Mouse (Mus musculus) kidney, adult 8-10 months (tissue): ENCODE results near the gene Mbip.

Source experiments
- DNase-seq, 2 experiments: peaks; one replicate each; pipeline ENCODE4 v3.0.0; 2022

The Mbip gene

DNA sequence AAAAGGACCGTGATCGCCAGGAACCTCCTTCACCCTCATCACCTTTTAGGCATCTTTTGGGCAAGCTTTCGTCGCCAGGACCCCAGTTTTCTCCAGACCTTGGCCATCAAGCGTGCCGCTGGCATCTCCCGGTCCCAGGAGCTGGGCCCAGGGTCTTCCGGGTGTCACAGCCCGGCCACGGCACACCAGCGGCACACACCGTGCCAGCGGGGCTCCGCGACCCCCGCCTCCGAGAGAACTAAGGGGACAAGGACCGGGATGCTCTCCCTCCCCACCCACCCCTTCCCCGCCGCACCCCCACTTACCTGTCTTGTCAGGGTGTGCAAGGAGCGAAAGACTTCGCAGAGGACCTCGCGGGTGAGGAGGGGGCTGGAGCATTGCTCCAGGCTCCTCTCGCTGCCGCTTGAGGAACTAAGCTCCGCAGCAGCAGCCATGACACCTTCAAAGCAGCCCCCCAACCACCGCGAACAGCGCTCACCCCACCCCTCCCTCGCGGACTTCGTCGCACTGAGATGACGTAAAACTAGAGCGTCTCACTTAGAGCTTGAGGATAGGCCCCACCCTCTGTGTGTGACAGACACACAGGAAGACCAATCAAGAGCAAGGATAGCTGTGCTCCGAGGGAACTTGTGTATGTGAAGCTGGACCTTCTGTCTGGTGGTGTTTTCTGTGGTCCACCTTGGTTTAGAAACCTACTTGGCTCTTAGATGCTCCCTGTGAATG is at the start of gene Mbip:
Mbip (minus strand) TSS at position 528 of the 723 bp plus-strand sequence.
- DNase-seq, result peak; percentile 96 to 99

DNA sequence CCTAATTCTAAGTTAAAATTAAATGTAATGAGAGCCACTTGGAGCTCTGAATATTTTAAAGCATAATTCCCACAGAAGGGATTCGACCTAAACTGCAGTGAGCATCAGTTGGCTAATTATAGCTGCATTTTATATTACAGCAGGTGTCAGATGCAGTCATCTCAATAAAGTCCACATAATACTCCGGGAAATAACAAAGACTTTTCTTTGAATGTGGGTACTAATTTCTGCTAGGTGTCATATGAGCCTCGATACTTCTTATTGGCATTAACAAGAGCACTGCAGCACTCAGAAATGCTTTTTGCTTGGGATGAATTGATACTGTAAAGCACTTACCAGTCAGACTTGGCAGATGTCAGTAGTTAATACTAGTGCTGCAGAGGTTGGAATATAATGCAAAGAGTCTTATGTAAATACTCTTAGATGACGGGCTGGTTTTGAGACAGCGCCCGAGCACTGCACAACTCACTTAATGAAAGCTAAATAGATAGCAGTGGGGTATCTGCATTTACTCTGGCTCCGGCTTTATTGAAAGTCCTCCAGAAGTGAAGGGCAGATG is 42.0 kb upstream of the Mbip start:
- no peak for DNase-seq

DNA sequence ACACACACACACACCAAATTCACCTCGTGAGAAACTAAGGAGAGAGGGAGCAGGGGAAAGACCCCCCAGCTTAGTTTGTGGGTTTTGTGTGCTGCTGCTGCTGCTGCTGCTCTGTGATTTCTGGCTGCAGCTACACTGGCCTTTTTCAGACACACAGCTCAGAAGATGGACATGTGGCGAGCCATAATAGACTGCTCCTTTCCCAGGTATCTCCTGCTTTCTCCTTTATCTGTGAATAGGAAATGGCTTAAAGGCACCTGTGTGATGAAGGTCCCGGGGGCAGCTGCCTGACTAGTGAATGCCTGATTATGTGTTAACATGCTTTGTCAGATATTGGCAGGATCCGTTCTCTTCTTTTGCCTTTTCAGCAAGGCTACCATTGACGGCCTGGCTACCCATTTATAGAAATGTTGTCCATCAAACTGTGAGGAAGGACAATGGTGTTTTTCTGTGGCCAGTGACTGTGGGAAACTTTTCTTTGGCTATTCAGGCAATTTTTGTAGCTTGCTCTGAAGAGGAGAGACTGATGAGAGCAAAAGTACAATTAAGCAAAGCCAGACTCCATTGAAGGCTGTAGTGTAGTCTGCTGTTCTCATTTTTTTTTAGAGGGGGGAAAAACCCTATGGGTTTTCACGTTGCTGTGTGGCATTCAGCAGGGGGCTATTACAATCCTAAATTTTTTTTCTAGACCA is 41.4 kb upstream of the Mbip start:
- no peak for DNase-seq

DNA sequence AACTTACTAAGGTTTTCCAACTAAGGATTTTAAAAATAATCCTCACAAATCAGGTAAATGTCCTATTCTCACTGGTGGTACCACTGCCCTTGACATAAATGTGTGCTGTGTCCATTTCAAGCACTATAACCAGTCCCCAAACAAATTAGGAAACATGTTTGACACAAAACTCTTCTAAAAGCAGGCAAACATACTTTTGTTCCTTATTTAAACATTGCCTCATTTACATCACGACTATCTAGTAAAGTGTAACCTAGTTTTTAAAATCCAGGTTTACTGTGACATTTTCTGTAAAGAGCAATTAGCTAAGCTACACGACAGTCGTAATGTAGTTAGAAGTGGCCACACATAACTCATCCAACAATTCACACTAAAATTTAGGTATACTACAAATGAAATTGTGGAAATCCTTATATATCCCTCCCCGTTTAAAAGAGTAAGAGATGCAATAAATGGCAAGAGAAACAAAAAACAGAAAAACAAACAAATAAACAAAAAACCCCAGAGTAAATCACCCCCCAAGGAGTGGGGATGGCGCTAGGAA is 851 bp downstream of the Mbip start:
- no peak for DNase-seq

DNA sequence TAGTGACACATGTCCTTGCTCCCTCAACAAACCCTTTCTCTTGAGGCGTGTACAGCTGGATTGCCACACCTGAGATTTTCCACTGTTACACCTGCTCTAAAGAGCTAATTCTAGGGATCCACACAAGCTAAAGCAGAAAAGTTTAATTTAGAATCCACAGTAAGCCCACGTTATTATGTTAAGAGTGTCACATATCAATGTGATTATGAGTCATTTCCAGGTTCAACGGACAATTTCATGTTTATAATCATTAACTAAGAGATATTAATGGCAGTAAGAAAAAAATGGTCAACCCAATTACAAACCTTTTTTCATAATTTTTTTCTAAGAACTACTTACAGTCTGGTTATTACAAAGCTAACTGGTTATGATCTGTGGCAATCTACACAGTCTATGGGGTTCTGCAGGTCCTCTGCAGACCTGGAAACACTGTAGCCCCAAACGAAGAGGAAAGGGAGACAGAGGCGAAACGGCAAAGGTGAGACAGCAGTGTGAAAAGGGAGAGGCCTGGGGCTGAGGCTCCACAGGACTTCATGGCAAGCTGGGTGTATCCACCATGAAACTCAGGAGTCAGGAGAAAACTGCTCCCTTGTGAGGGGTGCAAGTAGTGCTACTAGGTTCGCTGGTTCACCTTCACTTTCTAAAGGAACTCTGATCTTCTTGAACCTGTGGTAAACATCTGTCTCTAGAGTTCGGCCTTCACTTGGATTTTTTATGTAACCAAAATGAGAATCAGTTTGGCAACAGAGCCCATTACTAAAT is 6.2 kb downstream of the Mbip start:
- DNase-seq, result no peak

DNA sequence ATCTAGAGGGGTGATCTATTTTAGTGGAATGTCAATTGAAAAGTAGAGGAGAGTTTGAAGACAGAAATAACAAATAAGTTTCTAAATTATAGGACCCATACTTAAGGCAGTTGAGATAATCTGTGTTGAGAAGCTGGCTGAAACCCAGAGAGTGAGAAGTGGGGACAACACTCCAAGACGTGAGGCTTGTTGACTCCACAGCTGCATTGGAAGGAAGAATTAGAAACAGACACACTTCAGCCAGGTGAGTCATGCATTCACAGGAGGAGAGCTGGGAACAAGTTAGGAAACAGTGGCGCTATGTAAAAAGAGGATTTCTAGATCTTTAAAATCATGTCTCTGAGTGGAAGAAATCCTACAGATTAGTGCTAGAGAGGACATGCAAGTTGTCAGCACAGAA is 12.2 kb downstream of the Mbip start:
- no peak for DNase-seq

DNA sequence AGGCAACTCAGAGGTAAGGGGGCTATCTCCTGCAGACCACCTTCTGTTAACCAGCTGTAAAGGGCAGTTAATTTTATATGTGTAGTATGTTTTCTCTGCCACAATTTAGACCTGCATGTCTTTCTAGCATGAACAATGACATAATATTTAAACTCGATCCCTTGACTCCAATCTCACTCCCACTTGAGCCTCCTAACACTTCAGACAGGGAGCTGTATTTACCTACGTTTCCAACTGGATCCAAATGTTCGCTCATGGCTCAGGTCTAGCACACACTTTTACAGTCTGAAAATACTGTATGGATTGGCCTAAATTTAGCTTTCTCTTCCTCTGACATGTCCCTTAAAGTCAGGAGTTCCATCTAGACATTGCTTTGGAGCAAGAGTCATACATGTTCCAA is 13.2 kb downstream of the Mbip start:
- DNase-seq, result no peak

DNA sequence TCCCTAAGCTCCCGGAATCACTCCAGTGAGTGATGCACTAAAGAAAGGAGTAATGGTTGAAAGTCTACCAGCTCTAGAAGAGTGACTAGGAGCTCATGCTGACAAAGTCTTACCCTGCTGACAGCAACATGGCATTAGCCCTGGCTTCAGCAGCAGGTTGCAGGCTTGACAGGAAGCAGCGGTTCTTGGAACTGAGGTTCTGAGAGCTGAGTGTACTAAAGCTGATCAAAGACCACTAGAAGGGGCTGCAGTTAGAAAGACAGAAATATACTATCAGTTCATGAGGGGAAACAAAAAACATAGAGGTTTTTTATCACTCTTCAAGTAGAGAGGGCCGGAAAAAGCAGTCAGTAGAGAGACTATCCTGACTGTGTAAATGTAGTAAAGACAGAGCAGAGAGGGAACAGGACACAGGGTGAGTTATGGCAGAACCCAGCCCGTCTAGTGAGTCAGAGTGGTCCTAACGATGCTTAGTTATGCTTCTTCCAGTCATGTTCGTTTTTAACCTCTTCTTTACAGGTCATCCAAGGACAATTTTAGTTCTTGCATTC is 18.2 kb downstream of the Mbip start:
- DNase-seq, result no peak

DNA sequence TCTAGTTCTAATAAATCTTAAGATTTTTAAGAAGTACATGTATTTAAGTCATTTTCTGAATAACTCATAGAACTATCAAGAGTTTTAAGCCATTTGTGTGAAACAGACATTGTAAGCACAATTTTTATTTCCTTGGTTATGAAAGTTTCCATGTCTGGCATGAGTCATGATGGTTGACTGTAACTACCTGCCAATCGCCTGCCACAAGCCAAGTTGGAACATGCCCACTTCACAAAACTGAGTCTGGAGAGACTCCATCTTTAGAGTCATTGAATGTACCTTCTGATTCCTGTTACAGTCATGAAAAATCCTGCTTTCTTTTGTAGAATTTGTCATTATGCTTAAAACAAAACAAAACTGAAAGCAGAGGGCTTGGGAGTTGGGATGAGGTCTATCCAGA is 19.8 kb downstream of the Mbip start:
- DNase-seq, result no peak

DNA sequence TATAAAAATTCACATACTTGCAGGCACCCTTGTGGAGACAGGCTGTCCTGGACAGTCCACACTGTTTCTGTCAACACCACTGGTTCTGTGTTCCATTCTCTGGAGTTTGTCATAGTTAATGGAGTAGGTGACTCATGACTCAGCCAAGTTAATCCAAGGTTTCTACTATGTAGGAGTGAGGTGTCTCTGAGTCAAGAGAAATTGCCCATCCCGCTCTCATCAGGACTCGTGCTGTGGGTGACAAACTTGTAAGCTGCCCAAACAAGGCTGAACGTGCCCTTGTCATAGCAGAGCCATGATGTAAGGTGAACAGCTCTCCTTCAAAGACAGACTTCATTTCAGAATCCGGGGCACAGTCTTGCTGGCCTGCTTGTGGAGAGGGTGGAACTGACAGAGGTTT is 26.8 kb downstream of the Mbip start:
- DNase-seq, result no peak

DNA sequence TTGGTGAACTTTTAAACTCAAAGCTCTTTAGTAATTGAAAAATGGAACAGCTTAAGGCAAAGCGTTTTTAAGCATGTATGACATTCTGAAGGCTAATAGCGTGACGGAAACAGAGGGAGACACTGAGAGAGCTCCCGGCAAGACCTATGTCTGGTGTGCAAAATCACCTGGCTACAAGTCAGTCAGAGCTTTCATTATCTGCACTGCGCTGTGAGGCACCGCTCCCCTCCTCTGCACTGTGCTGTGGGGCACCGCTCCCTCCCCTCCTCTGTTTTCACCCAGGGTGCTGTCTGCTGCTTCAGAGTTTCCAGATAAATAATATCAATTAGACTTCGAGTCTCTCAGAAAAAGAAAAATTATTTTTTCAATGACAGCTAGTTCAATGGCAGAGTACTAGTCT is 27.6 kb downstream of the Mbip start:
- no peak for DNase-seq

DNA sequence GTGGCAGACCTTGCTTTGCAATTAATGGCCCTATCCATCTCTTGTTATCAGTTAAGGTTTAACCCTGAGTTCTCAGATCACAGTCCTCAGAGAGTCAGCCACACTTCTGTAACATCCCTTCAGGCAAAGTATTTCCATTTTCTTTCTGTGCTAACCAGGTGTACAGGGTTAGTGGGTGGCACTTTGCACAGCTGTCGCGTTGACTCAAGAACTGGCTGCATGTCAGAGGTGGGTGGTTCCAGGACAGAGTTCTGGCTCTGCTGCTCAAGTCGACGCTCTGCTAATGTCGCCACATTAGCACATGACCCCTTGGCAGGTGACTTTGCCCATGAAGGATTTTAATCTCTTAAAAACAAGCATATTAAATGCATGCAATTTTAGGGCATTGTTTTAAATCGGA is 39.9 kb downstream of the Mbip start:
- no peak for DNase-seq

DNA sequence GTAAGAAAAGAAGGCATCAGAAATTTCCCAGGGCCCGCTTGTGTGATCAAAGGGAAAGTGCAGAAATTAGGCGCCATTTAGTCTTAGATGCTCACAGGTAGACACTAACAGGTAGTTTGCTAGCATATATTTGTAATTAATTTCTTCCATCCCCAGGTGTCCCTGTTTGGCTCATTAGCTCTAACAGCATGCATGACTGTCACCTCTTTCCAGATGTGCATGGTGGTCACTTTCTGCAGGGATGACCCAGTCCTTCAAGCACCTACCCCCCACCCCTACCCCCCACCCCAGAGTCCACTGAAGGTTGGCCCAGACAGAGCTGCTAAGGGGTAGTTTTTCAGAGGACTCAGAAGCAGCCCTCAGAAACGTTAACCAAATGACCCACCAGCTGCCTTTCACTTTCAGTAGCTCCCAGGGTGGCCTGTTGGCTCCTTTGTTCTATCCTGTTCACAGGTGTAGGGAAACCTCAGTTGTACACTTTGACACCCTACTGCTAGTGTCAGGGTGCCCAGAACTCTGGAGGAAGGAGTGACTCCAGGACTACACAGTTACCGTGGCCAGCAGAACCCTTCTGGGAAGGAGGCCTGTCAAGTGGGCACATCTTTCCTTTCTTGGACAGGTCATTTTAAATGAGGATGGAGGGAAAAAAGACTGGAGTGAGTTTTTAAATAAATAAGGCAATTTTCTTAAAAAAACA is 43.2 kb downstream of the Mbip start:
- DNase-seq, result no peak

DNA sequence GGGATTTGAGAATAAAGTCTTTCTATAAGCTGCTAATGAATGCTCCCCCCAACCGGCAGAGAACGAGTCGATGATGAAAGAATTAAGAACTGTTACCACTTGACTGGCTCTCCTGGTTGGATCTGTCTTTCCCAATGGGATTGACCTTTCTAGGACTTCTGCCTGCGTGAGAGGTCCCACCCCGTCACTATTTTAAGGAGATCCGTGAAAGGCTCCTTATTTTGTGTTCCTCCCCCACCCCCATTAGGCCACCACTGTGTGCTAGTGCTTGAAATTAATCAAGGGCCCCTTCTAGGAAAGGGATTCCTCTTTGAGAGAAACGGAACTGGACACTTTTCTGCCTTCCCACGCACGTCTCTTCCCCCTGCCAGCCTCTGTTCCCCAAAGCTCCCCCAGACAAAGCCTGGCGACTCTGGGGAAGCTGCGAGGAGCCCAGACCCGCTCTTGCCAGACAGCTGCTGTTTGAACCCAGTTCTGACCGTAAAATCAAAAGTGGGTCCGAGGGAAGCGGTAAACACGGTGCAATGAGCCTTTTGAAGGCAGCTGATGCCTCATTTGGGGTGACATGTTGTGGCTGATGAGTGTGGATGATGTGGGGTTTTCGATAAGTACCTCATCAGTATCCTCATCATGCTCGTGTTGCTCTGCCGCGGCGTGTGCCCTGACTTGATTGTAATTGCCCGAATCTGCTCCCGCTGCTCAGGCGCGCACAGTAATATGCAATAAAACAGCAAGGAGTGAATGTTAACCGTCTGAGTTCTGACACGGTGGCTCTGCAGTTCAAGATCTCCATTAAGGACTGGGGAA is 44.0 kb downstream of the Mbip start:
- no peak for DNase-seq

DNA sequence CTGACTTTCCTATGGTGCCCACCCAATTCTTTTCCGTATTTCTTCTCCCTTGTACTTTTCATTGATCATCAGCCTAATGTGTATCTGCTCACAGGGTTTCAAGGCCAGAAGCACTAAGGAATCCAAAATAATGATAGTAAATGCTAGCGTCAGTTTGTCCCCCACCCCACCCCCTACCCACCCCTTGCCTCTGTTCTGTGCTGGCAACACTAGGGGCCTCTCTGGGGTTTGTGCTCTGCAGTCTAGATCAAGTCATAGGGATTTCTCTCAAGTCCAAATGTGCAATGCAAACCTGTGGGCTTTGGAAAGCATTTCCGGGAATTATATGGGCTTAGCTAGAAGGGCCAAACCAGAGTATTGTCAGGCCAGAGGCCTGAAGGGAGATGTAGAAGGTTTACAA is 46.1 kb downstream of the Mbip start:
- DNase-seq, result no peak

DNA sequence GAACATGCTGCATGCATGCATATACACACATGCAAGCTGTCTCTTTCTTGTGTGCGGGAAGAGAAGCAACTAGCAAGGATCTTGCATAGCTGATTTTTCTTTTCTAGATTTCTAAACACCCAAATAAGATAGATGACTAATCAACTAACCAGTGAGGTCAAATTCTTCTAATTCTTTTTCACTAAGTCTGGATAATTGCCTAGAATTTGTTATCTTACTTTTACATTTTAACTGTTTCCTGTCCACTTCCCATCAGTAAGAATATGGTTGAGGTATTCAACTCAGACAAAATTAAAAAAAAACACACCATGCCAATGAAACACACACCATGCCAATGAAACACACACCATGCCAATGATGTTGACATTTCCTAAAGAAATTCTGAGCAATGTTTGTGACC is 46.8 kb downstream of the Mbip start:
- DNase-seq, result no peak

DNA sequence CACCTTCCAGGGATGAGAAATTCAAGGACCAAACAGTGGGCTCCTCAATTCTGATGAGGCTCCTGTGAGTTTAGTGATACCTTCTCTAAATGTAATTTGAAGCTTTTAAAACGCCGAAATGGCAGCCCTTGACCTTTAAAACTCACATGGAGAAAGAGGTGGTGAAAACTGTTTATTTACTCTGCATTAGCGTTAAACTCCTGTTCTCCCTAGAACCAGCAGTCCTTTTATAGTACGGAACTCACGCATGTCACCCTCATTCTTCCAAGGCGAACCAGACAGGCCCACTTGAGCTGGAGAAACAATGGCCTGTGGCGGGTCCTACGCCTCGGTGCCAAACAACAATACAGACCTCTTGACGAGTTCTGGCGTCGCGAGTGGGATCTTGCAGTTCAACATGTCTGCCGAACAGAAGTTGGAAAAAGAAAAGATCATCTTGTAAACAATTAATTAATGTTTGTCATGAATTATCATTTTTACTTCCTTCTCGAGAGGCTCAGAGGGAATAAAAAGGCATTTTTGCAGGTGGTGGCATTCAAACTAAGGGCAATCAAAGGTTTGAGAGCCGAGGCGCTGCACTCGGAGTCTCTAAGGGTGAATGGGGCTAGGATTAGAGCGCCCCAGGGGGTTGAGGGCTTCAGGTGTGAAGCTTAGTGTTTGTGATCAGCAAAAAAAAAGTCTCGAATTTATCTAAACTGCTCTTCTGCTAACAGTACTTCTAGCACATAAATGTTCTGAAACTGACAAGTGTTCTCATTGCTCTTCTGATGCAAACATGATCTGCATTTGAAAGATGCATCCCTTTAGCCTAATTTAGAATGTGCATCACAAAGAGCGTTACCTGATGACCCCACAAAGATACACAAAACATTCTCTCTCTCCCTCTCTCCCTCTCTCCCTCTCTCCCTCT is 47.5 kb downstream of the Mbip start:
- DNase-seq, result no peak

DNA sequence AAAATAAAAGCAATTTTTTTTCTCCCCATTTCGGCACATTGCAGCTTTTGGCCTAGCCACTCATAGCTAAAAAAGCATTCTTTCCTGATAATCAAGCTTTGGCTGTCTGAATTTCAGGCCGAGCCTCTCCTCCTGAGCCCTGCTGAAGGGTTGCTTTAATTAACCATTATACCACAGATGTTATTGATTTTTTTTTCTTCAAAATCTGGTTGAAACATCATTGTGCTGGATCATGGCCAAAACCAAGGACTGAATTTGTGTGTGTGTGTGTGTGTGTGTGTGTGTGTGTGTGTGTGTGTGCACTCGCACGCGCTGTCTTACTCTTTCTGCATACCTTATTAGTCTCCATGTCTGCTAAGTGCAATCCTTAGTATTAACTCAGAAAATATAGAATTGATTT is 48.6 kb downstream of the Mbip start:
- no peak for DNase-seq

DNA sequence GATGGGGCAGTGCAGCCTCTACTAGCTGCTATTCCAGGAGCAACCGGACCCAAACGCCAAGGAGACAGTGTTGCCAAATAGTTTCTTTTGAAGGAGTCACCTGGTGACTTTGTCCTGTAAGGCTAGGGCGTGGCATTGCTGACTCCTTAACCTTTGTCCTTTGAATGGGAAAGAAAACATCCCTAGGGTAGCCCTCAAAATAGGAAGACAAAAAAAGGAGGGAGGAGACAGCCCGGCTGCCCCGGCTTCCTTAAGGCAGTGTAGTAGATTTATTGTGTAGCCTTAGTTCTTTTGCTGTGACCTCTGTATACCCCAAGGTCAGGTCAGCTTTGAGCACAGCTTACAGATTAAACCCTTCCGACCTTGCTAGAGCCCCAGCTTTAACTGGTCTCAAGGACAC is 49.2 kb downstream of the Mbip start:
- DNase-seq, result no peak

DNA sequence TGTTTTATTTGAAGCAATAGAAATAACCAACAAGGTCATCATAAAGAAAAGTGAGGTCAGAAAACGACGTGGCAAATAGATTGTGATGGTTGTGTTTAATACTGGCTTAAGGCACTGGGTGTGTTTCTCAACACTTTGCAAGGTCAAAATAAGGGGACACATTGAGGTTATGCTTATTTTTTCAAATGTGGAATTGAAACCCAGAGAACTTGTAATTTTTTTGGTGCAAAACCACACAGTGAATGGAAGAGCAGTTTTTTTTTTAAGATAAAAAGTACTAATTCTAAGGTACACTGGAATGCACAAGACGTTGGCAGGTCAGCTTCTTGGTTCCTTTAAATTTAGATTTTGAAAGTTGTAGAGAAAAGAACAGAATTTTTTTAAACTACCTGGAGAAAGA is 50.5 kb downstream of the Mbip start:
- no peak for DNase-seq

DNA sequence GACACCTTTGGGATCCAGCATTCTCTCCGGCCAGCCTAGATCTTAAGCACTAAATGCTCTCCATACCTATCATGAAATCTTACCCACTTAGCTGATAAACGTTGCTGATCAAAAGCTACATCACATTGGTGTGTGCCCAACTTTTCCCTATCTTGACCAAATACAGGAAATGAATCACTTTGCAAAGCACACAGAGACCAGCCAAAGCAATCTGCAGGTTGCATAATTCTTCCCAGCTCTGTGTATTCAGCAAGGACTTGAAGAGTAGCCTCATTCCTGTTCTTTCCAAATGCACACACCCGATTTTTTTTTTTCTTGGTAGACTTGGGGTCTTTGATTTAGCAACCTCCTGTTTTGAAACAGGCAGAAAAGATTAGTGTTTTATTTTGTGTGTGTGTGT is 57.1 kb downstream of the Mbip start:
- DNase-seq, result no peak
